Mouse (Mus musculus) limb, embryonic 14.5 days (tissue): ENCODE results near the gene Bicc1. TPM values are rescaled to one million over a fixed set of nuclear protein-coding genes. Genes with fewer than 3 reads are reported as not detected.

Experiments
- ATAC-seq: fragments of 200-750 bp; cut with Nextera tagmentation; 2 replicates; pipeline ENCODE4 v1.8.0; 2017; ENCODE audit warnings: low read depth, moderate number of reproducible peaks, moderate TSS enrichment; ENCODE audit not compliant: low FRiP score
- DNase-seq: peaks from one replicate; pipeline ENCODE4 v3.0.0-alpha.2; 2015; ENCODE audit warnings: low spot score
- H3K27ac ChIP-seq: fragments of 300-500 bp; sonication (generic); replicated peaks from 2 replicates; pipeline ENCODE4 v1.5.1; 2014; ENCODE audit warnings: low read depth, mild to moderate bottlenecking, low read length, moderate library complexity, mixed read lengths
- H3K27me3 ChIP-seq: fragments of 300-500 bp; sonication (generic); 2 replicates; pipeline ENCODE4 v1.6.1; 2014; ENCODE audit warnings: low read length, mixed read lengths; ENCODE audit not compliant: control insufficient read depth, insufficient read depth
- H3K36me3 ChIP-seq: fragments of 300-500 bp; sonication (generic); 2 replicates; pipeline ENCODE4 v1.6.1; 2014; ENCODE audit warnings: mild to moderate bottlenecking, low read length, moderate library complexity, mixed read lengths; ENCODE audit not compliant: control insufficient read depth, insufficient read depth
- H3K4me1 ChIP-seq: fragments of 300-500 bp; sonication (generic); 2 replicates; pipeline ENCODE4 v1.6.1; 2014; ENCODE audit warnings: antibody characterized with exemption, low read length, mixed read lengths; ENCODE audit not compliant: control insufficient read depth, insufficient read depth
- H3K4me2 ChIP-seq: fragments of 300-500 bp; sonication (generic); replicated peaks from 2 replicates; pipeline ENCODE4 v1.6.1; 2014; ENCODE audit warnings: low read depth, mild to moderate bottlenecking, low read length, moderate library complexity; ENCODE audit not compliant: severe bottlenecking
- H3K4me3 ChIP-seq: fragments of 300-500 bp; sonication (generic); replicated peaks from 2 replicates; pipeline ENCODE4 v1.5.1; 2014; ENCODE audit warnings: low read length
- H3K9ac ChIP-seq: fragments of 300-500 bp; sonication (generic); 2 replicates; pipeline ENCODE4 v1.6.1; 2014; ENCODE audit warnings: mild to moderate bottlenecking, low read depth, low read length, moderate library complexity; ENCODE audit not compliant: severe bottlenecking
- H3K9me3 ChIP-seq: fragments of 300-500 bp; sonication (generic); 2 replicates; pipeline ENCODE4 v1.6.1; 2016; ENCODE audit warnings: low read length; ENCODE audit not compliant: control insufficient read depth
- POLR2A ChIP-seq: fragments of 200-500 bp; IDR thresholded peaks from 2 replicates; pipeline ENCODE4 v1.8.0; 2012; ENCODE audit warnings: inconsistent platforms, mild to moderate bottlenecking, moderate library complexity, borderline replicate concordance; ENCODE audit not compliant: insufficient read depth, insufficient read length; ENCODE audit errors: extremely low read depth
- WGBS: fragments of 180-500 bp; shearing (Covaris S2); extraction: QIAGEN DNeasy Blood & Tissue Kit; methylation state at CpG from one replicate; pipeline ENCODE4 v1.1.7; 2014; 5-methylcytosine and 5-hydroxymethylcytosine counted together
- polyA plus RNA-seq, 2 experiments: library from polyadenylated mRNA; depleted of rRNA in 1 of 2; stranded (reverse) in 1 of 2; unstranded in 1 of 2; fragments of >200 nt; fragmentation: Nextera tagmentation in 1 of 2; extraction: Ambion mirVana in 1 of 2; gene quantifications; 2 replicates each; pipeline versions ENCODE4 v1.2.1 to v1.2.3; 2012 to 2014

The Bicc1 gene
- polyA plus RNA-seq, 2 experiments, result 38.8 to 50.5 TPM

- H3K27me3 ChIP-seq, result no peaks in the 10 kb centered on the region
- no peak for TF ChIP-seq POLR2A
- no peak overlapping the region for H3K27ac ChIP-seq
- H3K4me3 ChIP-seq, result no peak overlapping the region
- ATAC-seq (no peak), DNase-seq (no peak)
- no peaks in the 10 kb centered on the region for H3K36me3 ChIP-seq
- H3K9me3 ChIP-seq, result no peaks in the 10 kb centered on the region
- no peak overlapping the region for H3K4me2 ChIP-seq
- no peak overlapping the region for H3K9ac ChIP-seq
- no peaks in the 10 kb centered on the region for H3K4me1 ChIP-seq
- WGBS, result 78% methylated on average over 8 of the region's 8 CpGs
These were observed 16.8 kb upstream of the Bicc1 start for GRCm38 (mm10) chr10:71176341-71176740.

GRCm38 (mm10) chr10:71175280-71175679 is 15.8 kb upstream of the Bicc1 start:
- WGBS, result 91% methylated on average over 15 of the region's 15 CpGs

GRCm38 (mm10) chr10:71171414-71171813 is 11.9 kb upstream of the Bicc1 start:
- DNase-seq (no peak), ATAC-seq (no peak)
- Histone ChIP-seq H3K4me2 (no peak overlapping the region), H3K4me3 (no peak overlapping the region), H3K9ac (no peak overlapping the region), H3K9me3 (no peaks in the 10 kb centered on the region), H3K27me3 (no peaks in the 10 kb centered on the region), H3K27ac (no peak overlapping the region), H3K36me3 (no peaks in the 10 kb centered on the region), H3K4me1 (no peaks in the 10 kb centered on the region)
- 100% methylated on average over 1 of the region's 1 CpGs for WGBS
- no peak for TF ChIP-seq POLR2A

More at GRCm38 (mm10) chr10:71175280-71175679, 15.8 kb upstream of the Bicc1 start:
- ATAC-seq (no peak), DNase-seq (no peak)
- Histone ChIP-seq H3K4me1 (no peaks in the 10 kb centered on the region), H3K9ac (no peak overlapping the region), H3K4me3 (no peak overlapping the region), H3K9me3 (no peaks in the 10 kb centered on the region), H3K27ac (no peak overlapping the region), H3K27me3 (no peaks in the 10 kb centered on the region), H3K36me3 (no peaks in the 10 kb centered on the region), H3K4me2 (no peak overlapping the region)
- no peak for TF ChIP-seq POLR2A

GRCm38 (mm10) chr10:71170771-71171170 is 11.3 kb upstream of the Bicc1 start:
- no peak overlapping the region for H3K4me3 ChIP-seq
- DNase-seq, result no peak

GRCm38 (mm10) chr10:71169811-71170210 is 10.3 kb upstream of the Bicc1 start:
- H3K9ac ChIP-seq, result no peak overlapping the region
- H3K4me2 ChIP-seq, result no peak overlapping the region
- 81% methylated on average over 10 of the region's 10 CpGs for WGBS
- H3K27ac ChIP-seq, result no peak overlapping the region
- no peak overlapping the region for H3K4me3 ChIP-seq
- no peaks in the 10 kb centered on the region for H3K36me3 ChIP-seq
- ATAC-seq (no peak), DNase-seq (no peak)
- no peaks in the 10 kb centered on the region for H3K27me3 ChIP-seq
- no peak for TF ChIP-seq POLR2A
- H3K9me3 ChIP-seq, result no peaks in the 10 kb centered on the region
- H3K4me1 ChIP-seq, result no peaks in the 10 kb centered on the region

More at GRCm38 (mm10) chr10:71170771-71171170, 11.3 kb upstream of the Bicc1 start:
- H3K27ac ChIP-seq, result no peak overlapping the region
- no peaks in the 10 kb centered on the region for H3K27me3 ChIP-seq
- no peak for ATAC-seq
- H3K4me2 ChIP-seq, result no peak overlapping the region
- no peaks in the 10 kb centered on the region for H3K4me1 ChIP-seq
- WGBS, result 88% methylated on average over 5 of the region's 5 CpGs
- H3K36me3 ChIP-seq, result no peaks in the 10 kb centered on the region
- no peak overlapping the region for H3K9ac ChIP-seq
- no peaks in the 10 kb centered on the region for H3K9me3 ChIP-seq
- no peak for TF ChIP-seq POLR2A

- Histone ChIP-seq H3K4me1 (no peaks in the 10 kb centered on the region), H3K27ac (no peak overlapping the region), H3K27me3 (no peaks in the 10 kb centered on the region), H3K9ac (no peak overlapping the region), H3K4me3 (no peak overlapping the region), H3K9me3 (no peaks in the 10 kb centered on the region), H3K4me2 (no peak overlapping the region), H3K36me3 (no peaks in the 10 kb centered on the region)
- ATAC-seq (no peak), DNase-seq (no peak)
- 46% methylated on average over 4 of the region's 4 CpGs for WGBS
- no peak for TF ChIP-seq POLR2A
These were observed 9.7 kb upstream of the Bicc1 start for GRCm38 (mm10) chr10:71169171-71169570.
